Mouse (Mus musculus): ENCODE data around the gene N4bp2l2. TPM values are rescaled to one million over a fixed set of nuclear protein-coding genes. Genes with fewer than 3 reads are reported as not detected.

Gene N4bp2l2
- total RNA-seq (2023), result 10 to 100 TPM; 44.0 to 55.2 TPM

DNA sequence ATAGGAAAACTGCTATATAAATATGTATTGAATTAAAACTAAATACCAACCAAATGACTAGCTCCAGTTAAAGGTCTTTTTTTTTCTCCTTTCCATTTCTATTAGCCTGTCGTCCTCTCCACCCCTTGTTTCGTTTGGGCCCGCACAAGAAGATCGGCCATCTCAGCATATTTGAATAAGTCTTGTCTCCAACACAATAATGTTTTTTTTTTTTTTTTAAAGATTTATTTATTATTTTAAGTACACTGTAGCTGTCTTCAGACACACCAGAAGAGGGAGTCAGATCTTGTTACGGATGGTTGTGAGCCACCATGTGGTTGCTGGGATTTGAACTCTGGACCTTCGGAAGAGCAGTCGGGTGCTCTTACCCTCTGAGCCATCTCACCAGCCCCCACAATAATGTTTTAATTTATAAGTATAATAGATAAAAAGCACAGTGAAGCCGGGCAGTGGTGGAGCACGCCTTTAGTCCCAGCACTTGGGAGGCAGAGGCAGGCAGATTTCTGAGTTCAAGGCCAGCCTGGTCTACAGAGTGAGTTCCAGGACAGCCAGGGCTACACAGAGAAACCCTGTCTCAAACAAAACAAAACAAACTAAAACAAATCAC is at the start of gene N4bp2l2:
TSS of gene N4bp2l2 (minus strand) at position 51 of the 607 bp plus-strand sequence.

DNA sequence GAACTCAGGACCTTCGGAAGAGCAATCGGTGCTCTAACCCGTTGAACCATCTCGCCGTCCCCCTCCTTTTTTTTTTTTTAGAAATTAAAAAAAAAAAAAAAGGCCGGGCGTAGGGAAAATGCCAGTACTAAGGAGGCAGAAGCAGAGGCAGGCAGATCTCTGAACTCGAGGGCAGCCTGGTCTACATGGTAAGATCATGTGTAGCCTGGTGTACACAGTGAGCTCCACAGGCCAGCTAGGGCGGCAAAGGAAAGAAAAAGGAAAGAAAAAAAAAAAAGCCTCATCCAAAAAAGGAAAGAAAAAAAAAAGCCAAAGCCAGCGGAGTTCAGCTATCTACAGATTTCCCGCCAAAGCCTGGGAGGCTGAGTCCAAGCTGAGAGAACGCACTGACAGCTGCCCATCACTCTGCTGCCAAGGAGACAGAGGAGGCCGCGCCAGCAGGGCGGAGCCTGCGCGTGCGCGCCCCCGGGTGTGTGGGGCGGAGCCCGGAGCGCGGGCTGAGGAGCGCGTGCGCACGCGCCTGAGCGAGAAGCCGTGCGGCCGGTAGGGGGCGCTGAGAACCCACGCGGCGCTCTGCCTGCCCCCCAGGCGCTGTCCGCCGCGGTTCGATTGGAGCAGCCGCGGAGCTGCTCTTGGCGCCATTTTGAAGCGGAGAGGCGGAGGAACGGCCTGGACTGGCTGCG is 7.3 kb upstream of the N4bp2l2 start, which contains the start of gene Pds5b:
TSS of gene Pds5b (plus strand) at position 587 of the 683 bp plus-strand sequence.

DNA sequence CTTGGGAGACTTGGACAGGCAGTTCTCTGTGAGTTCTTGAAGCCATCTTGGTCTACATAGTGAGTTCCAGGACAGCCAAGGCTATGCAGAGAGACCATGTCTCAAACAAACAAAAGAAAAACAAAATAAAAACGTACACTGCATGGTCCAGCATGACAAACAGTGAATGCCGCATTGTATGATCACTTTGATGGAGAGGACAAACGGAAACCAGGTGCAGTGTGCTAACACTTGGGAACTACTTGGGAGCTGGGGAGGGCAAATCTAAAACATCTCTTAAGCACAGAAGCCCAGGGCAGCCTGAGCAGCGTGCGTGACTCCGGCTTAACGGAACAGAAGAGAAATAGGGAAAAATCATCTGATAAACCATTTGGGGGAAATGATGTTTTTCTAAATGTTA is 68.9 kb downstream of the N4bp2l2 start, which contains the start of gene N4bp2l1:
TSS of gene N4bp2l1 (minus strand) at position 101 of the 400 bp plus-strand sequence.

Other genes with a start within 250 kb of the N4bp2l2 start
- not detected for gene Zar1l, start 148.0 kb downstream of the N4bp2l2 start, total RNA-seq (2023)
- 10 to 100 TPM; 24.8 to 27.5 TPM for gene Brca2, start 143.6 kb downstream of the N4bp2l2 start, total RNA-seq (2023)
- 10 to 100 TPM; 49.6 to 52.8 TPM for gene N4bp2l1, start 69.0 kb downstream of the N4bp2l2 start, total RNA-seq (2023)
- 10 to 100 TPM; 23.9 to 24.2 TPM for gene Pds5b, start 7.6 kb upstream of the N4bp2l2 start, total RNA-seq (2023)

Measured in neutrophil, adult 83 days (primary cell).